Mouse (Mus musculus) cortical plate, adult 2 months (tissue): ENCODE measurements around the gene Auts2.

ENCODE experiments used
- CTCF ChIP-seq: fragments of 200-500 bp; IDR thresholded peaks from 2 replicates; pipeline ENCODE4 v1.5.1; 2011; ENCODE audit warnings: mild to moderate bottlenecking, control low read depth, low read length; ENCODE audit not compliant: insufficient read depth; ENCODE audit errors: extremely low read depth
- POLR2A ChIP-seq: fragments of 200-500 bp; IDR thresholded peaks from 2 replicates; pipeline ENCODE4 v1.6.1; 2011; ENCODE audit warnings: mild to moderate bottlenecking, low read length, control low read depth; ENCODE audit not compliant: insufficient read depth; ENCODE audit errors: extremely low read depth

- no peak for TF ChIP-seq POLR2A
- TF ChIP-seq CTCF = no peak
Measured at GRCm38 (mm10) chr5:131589948-131590467, 953.1 kb downstream of the Auts2 start.
